Mouse (Mus musculus): ENCODE results near the gene Tbc1d30.

The Tbc1d30 gene

DNA sequence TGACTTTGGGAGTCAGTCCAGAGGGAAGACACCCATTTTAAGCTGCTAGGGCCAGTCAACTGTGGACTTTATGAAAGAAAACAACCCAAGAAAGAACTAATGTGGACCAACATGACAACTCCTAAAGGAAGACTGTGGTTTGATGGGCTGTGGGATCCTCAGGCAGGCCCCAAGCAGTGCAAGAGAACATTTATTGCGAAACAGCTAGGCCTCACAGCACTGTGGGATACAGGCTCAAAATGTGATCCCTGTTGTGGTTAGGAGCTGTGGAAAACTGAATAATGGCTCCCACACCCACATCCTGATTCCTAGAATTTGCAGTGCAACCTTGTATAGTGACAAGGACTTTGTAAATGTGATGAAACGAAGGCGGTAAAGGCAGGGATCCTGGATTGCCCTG lies 134.3 kb downstream of the Tbc1d30 start:
- no peak for DNase-seq

Data from lung, postnatal 4 days (tissue).